Mouse (Mus musculus) right cerebral cortex, postnatal 36 days (tissue): Measurements from ENCODE around the gene Cisd1.

Experiments used
- DNase-seq, 2 experiments: peaks; one replicate each; pipeline ENCODE4 v3.0.0; 2022; ENCODE audit warnings: low spot score in 2 of 2, mixed read lengths in 1 of 2

Cisd1 gene

GRCm38 (mm10) chr10:71348637-71349280 is 4.0 kb upstream of the Cisd1 start:
- DNase-seq: no peak

- DNase-seq: no peak
Measured at GRCm38 (mm10) chr10:71347964-71348636, 3.3 kb upstream of the Cisd1 start.

DNA sequence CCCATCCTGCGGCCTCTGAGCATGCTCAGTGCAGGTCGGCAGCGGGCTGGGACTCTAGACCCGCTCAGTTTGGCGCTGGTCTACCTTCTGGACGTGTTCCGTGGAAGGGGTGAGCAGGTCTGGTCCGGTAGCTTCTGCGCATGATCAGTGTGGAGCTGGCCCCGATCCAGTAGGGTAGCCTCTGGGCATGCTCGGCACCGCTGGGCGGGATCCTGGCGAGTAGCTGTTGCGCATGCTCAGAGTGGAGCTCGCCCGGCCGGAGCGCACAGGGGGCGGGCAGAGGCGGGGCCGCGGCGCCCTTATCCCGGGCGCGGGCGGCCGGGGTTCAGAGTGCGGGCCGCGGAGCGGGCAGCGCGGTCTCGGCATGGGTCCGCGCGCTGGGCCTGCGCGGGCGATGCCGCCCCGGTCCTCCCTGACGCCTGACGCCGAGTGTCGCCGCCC is 2.8 kb upstream of the Cisd1 start, which contains the start of gene Ipmk:
Ipmk (plus strand) TSS at position 255 of the 441 bp plus-strand sequence.
- peak; percentile 97 to 98 for DNase-seq

- DNase-seq: peak in 1 of 2 experiments; percentile 19
Measured at GRCm38 (mm10) chr10:71346722-71347508, 2.2 kb upstream of the Cisd1 start.

GRCm38 (mm10) chr10:71346106-71346505 is 1.4 kb upstream of the Cisd1 start:
- DNase-seq: no peak

DNA sequence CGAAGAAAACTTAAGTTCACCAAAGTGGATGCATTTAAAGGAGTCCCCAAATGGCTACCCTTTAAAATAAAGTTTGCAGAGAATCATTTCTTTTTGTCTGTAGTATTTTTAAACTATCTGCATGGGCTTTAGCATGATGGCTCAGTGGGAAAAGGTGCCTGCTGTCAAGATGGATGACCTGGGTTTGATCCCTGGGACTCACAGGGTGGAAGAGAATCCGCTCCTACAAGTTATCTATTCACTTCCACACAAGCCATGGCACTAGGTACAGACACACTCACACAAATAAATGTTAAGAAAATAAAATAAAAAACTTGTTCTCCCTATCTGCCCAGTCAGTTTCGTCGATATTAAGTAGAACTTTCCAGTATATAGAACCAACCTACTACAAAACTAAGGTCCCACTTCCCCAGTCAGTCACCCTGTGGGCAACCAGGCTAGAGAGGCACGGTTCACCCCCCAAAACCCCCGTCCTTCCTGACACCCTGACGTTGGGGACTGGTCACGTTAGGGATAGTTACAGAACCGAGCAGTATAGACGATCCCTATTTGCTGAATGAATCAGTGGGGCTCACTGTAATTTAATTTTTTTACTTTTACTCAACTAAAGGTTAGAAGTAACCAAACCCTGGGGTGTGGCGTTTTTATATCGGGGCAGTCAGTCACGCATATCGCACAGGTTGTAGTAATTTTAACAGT is 1.0 kb downstream of the Cisd1 start:
- DNase-seq: no peak

GRCm38 (mm10) chr10:71343130-71343529 is 1.6 kb downstream of the Cisd1 start:
- DNase-seq: no peak

DNA sequence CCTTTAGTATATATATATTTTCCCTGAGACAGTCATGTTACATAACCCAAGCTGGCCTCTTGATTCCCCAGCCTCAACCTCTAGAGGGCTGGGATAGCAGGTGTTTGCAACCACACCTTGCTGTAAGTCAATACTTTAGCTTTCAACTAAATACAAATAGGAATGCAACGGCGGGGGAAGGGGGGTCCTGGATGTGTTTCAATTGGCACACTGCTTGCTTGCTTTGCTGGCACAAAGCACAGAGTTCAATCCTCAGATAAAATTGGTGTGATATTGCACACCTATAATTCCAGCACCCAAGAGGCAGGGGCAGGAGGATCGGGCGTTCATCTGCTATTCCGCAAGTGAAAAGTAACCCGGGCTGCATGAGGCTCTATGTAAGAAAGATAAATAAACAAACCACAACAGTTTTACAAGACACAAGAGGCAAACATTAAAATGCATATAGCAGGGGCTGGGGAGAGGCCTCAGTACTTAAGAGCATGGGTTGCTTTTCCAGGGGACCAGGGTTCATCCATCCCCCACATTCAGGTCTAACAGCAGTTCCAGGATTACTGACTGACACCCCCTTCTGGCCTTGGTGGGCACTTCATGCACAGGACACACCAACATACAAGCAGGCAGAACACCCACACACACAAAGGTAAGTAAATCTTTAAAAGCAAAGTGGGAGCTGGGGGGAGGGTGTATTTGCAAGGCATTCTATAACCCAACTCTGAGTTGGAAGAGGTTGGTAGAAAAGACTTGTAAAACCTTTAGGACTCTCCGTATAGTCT is 2.5 kb downstream of the Cisd1 start:
- DNase-seq: no peak

GRCm38 (mm10) chr10:71341290-71341689 is 3.5 kb downstream of the Cisd1 start:
- DNase-seq: no peak

GRCm38 (mm10) chr10:71340195-71340594 is 4.6 kb downstream of the Cisd1 start:
- no peak for DNase-seq

GRCm38 (mm10) chr10:71339463-71339862 is 5.3 kb downstream of the Cisd1 start:
- DNase-seq: no peak

DNA sequence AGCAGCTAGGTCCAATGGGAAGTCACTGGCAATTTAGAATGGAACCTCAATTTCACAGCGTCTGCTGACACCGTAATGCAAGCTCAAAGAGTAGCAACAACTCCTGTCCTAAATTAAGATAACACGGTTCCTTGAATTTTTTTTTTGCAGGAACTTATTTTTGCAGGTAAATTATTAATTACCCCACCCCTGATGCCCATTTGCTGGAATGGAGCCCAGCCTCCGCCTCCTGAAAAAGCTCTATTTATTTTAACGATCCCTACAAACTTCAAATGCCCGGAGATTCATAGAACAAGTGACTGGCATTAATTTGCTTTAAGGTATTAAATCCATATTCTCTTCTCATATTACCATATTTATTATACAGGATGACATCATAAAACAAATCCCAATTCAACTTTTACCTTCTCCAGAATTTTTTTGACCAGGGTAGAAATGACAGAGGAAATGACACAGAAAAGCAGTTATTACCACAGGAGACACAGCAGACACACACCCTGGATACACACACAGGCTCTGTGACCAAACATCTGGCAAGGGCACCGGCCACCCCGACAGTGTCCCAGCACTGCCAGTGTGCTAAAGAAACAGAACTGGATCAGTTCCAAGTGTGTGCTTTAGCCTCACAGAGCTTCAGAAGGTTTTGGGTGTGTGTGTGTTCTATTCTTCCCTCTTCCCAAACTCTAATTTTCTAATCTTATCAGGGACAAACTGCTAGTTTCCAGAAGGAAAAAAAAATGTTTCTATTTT is 6.4 kb downstream of the Cisd1 start:
- DNase-seq: no peak

GRCm38 (mm10) chr10:71337733-71338132 is 7.0 kb downstream of the Cisd1 start:
- DNase-seq: no peak

DNA sequence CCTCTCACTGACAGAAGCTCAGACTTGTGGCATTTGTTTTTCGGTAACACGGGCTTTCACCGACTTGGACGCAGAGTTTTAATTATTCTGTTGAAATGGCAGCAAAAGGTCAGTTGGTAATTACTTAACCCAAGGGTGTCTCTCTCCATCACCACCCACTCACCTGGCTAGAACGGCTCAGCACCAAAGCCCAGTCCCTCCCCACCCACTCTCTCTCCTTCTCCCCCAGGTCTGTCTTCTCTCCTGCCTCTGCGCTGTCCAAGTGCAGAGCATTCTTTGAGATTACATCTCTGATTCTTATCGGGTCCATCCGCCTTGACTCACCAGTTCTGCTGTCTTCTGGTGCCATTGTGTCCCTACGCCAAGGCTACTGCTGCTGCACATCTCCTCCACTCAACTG is 11.9 kb downstream of the Cisd1 start:
- no peak for DNase-seq

- DNase-seq: no peak
Measured at GRCm38 (mm10) chr10:71332376-71332775, 12.4 kb downstream of the Cisd1 start.

DNA sequence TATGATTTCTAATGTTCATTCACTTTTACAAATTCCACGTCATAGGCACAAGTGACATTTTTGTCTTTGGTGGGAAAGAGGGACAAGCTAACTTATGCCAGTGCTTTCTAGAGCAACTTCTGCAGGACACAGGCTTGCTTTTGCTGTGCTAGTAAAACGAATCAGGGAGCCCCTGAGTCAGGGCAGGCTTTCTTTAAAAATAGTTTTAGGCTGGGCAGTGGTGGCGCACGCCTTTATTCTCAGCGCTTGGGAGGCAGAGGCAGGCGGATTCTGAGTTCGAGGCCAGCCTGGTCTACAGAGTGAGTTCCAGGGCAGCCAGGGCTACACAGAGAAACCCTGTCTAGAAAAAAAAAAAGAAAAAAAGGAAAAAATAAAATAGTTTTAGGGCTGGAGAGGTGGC is 12.8 kb downstream of the Cisd1 start:
- DNase-seq: no peak

GRCm38 (mm10) chr10:71330070-71330469 is 14.7 kb downstream of the Cisd1 start:
- DNase-seq: no peak

DNA sequence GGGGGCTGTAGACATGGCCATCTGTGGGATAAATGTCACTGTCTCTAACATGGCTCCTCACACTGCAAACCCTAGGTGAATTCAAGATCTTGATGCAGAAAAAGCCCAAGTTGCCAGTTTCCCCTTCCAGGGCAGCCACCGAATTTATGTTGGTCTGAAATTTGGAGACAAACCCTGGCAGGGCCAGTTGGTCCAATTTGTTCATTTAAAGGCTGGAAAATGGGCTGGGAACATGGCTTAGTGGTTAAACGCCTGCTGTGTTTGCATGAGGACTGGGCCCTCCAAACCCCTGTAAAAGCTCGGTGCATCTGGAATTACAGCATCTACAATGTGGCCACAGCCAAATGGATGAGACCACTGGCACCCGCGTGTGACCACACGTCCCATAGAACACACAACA is 15.5 kb downstream of the Cisd1 start:
- DNase-seq: no peak

DNA sequence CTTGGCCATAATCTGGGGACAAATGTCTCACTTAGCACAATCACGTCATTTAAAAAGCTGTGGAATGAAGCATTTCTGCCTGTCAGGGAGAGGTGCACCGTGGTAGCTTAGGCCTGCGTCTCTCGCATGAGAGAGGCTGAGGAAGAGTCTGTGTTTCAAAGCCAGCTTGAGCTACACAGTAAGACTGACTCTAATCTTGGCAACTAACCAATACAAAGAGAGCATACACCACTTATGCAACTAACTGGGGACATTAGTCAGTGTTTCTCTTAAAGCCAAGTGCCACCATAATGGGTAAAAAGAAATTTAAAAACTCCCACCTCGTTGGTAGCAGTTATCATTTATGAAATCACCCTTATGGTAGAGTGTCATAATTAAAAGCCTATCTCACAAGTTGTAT is 15.9 kb downstream of the Cisd1 start:
- DNase-seq: no peak

GRCm38 (mm10) chr10:71328382-71328781 is 16.4 kb downstream of the Cisd1 start:
- no peak for DNase-seq
